In the genomic region with DNA sequence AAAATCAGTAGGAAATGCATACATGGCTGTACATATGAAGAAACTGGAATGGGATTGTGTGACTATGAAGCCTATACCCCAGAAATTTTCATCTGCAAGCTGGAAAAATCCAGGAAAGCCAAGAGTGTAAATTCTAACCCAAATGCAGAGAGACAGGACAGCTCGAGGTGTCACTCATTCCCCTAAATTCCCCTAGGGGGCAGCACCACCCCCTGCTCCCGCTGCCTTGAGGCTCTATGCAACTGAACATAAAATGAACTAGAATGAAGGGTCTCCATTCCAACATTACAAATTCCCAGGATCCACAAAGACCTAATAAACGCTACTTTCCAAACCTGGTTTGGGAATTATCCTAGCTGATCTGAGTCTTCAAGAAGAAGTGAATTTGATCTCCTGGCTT, we compare ENCODE assay signal across 10 mouse cellular contexts. TPM values are rescaled to one million over a fixed set of nuclear protein-coding genes. Genes with fewer than 3 reads are reported as not detected.
DNase-seq lines count a peak whose midpoint lies in the region; ATAC-seq and TF ChIP-seq lines count a peak whose summit lies in the region.
"Had no signal": no experiment of that assay in that cellular context is flagged by ENCODE, and none has a peak within 500 bp of the region (broad histone marks: within the 10 kb centered on the region; RNA-seq: fewer than 3 reads in every experiment).

No protein-coding gene starts in this region.

- no peak overlapping the region for H3K4me2 ChIP-seq in kidney, embryonic 15.5 days
- H3K4me2 ChIP-seq: limb, embryonic 15.5 days; stomach, embryonic 15.5 days had no signal

- no peaks in the 10 kb centered on the region for H3K36me3 ChIP-seq in kidney, embryonic 15.5 days
- peaks cover 0 to 4% of the 10 kb centered on the region in 2 experiments; a peak in 1 of 4 replicates for H3K36me3 ChIP-seq in MEL (ENCODE audit: control insufficient read depth in 1 of 2, insufficient read depth in 2 of 2, low read length in 2 of 2)
- H3K36me3 ChIP-seq: limb, embryonic 15.5 days; stomach, embryonic 15.5 days had no signal

- no peaks in the 10 kb centered on the region for H3K27me3 ChIP-seq in kidney, embryonic 15.5 days
- no peaks in the 10 kb centered on the region for H3K27me3 ChIP-seq in MEL (ENCODE audit: control insufficient read depth in 1 of 2, insufficient read depth in 2 of 2, low read length in 2 of 2)
- H3K27me3 ChIP-seq: limb, embryonic 15.5 days; stomach, embryonic 15.5 days had no signal

- H3K27ac ChIP-seq in kidney, embryonic 15.5 days: no peak overlapping the region
- no peak overlapping the region for H3K27ac ChIP-seq in MEL (ENCODE audit: control insufficient read depth, low read depth, low read length)
- H3K27ac ChIP-seq: limb, embryonic 15.5 days; stomach, embryonic 15.5 days had no signal

- H3K9ac ChIP-seq in kidney, embryonic 15.5 days: no peak overlapping the region
- no peak overlapping the region for H3K9ac ChIP-seq in MEL (ENCODE audit: control insufficient read depth, low read depth, low read length, poor library complexity, severe bottlenecking)
- H3K9ac ChIP-seq: limb, embryonic 15.5 days; stomach, embryonic 15.5 days had no signal

- peak; percentile 88 to 92 (median 90) for TF ChIP-seq CTCF in MEL (IDR thresholded peaks at IDR 0.05 in 2 of 3, conservative IDR thresholded peaks at IDR 0.05 in 1 of 3; ENCODE audit: control insufficient read depth in 1 of 3, insufficient read depth in 1 of 3, low read depth in 2 of 3, low read length in 3 of 3, poor library complexity in 1 of 3, severe bottlenecking in 1 of 3)

- WGBS in kidney, embryonic 15.5 days: 6% methylated on average over 3 of the region's 3 CpGs

- DNase-seq in kidney, adult 18-20 months: no peak
- DNase-seq in B cell, adult 2 months: peak; percentile 2 to 5
- peak; percentile 70 for DNase-seq in MEL (ENCODE audit: low read depth, low spot score)
- peak; percentile 68 to 77 for DNase-seq in cerebellum, postnatal 10 days
- DNase-seq in induced T-regulatory cell, adult 2 months (ENCODE audit: low read depth): peak; percentile 42
- peak; percentile 55 for DNase-seq in mesoderm, embryonic 11.5 days (ENCODE audit: low read depth, low spot score)

- TF ChIP-seq RAD21 in MEL (IDR thresholded peaks at IDR 0.05; ENCODE audit: low read depth, low read length): peak; percentile 71

- no peaks in the 10 kb centered on the region for H3K9me3 ChIP-seq in kidney, embryonic 15.5 days (replicated peaks)
- H3K9me3 ChIP-seq in MEL (replicated peaks; ENCODE audit: insufficient read depth, low read length): no peaks in the 10 kb centered on the region
- H3K9me3 ChIP-seq: limb, embryonic 15.5 days; stomach, embryonic 15.5 days had no signal

- no peaks in the 10 kb centered on the region for H3K79me2 ChIP-seq in MEL (ENCODE audit: control insufficient read depth, insufficient read depth, low read length, poor library complexity)

- ATAC-seq in kidney, embryonic 15.5 days (replicated peaks; ENCODE audit: low FRiP score): peak; percentile 66; the same call in 1 of the 2 replicates
- ATAC-seq in inflammation-experienced regulatory T-cells, adult 6 months: no peak

- TF ChIP-seq POLR2A in MEL (IDR thresholded peaks at IDR 0.05; ENCODE audit: control insufficient read depth in 1 of 2, insufficient read depth in 1 of 2, low read depth in 1 of 2, low read length in 2 of 2, poor library complexity in 1 of 2): no peak

- no peak overlapping the region for H3K4me3 ChIP-seq in kidney, embryonic 15.5 days (replicated peaks)
- H3K4me3 ChIP-seq in MEL (ENCODE audit: control insufficient read depth in 1 of 2, insufficient read depth in 1 of 2, low read depth in 2 of 2, low read length in 2 of 2): no peak overlapping the region
- H3K4me3 ChIP-seq: limb, embryonic 15.5 days; stomach, embryonic 15.5 days had no signal

- TF ChIP-seq EP300 in MEL (IDR thresholded peaks at IDR 0.05; ENCODE audit: low read depth in 1 of 2, low read length in 2 of 2): no peak

- no peaks in the 10 kb centered on the region for H3K4me1 ChIP-seq in kidney, embryonic 15.5 days
- no peaks in the 10 kb centered on the region for H3K4me1 ChIP-seq in MEL (ENCODE audit: control insufficient read depth in 1 of 2, insufficient read depth in 2 of 2, low read length in 2 of 2)
- H3K4me1 ChIP-seq: limb, embryonic 15.5 days; stomach, embryonic 15.5 days had no signal

TF ChIP-seq in MEL, 35 proteins besides CTCF, POLR2A, EP300 and RAD21:
- TF ChIP-seq MEF2A (IDR thresholded peaks at IDR 0.05; ENCODE audit: extremely low read depth, insufficient replicate concordance, low read depth, low read length, poor library complexity, severe bottlenecking) (no peak), ZC3H11A (IDR thresholded peaks at IDR 0.05; ENCODE audit: low read depth, low read length) (peak; percentile 48), CHD1 (IDR thresholded peaks at IDR 0.05; ENCODE audit: low read depth, low read length) (no peak), SMC3 (IDR thresholded peaks at IDR 0.05; ENCODE audit: low read depth, low read length) (peak; percentile 72)

RNA-seq across cellular contexts. Expression of a gene that starts 48.1 kb away (rescaled TPM):
- polyA plus RNA-seq in kidney, embryonic 15.5 days (2015; fragmentation: Nextera tagmentation; extraction: Ambion mirVana): 11.1 and 12.2 TPM in 2 replicates
- 4.0 and 4.5 TPM in 2 replicates for total RNA-seq in MEL (2012; rRNA removed)
- polyA plus RNA-seq in MEL (2012; ENCODE audit: insufficient read depth in 1 of 2, insufficient read length in 2 of 2, low read depth in 1 of 2, low replicate concordance in 2 of 2, missing spikeins in 1 of 2): 1 to 10 TPM in 1 of 2 experiments, not detected in 1; 2.7 TPM
- under 1 TPM in 2 of 3 experiments, not detected in 1; 0.41 to 0.54 TPM for polyA plus RNA-seq in inflammation-experienced regulatory T-cells, adult 6 months (2017; shearing (Covaris generic))
